Mouse (Mus musculus): ENCODE measurements around the gene Pars2. TPM values are rescaled to one million over a fixed set of nuclear protein-coding genes. Genes with fewer than 3 reads are reported as not detected.

Pars2 gene
- polyA plus RNA-seq, 1 experiment, result 4.0 TPM

GRCm38 (mm10) chr4:106703956-106704355 lies 53.1 kb downstream of the Pars2 start:
- no peak overlapping the region for H3K4me3 ChIP-seq (replicated peaks; ENCODE audit: control insufficient read depth, low read depth, low read length)
- TF ChIP-seq CTCF (IDR thresholded peaks at IDR 0.05; ENCODE audit: control insufficient read depth, insufficient read depth, low read length) (no peak), POLR2A (IDR thresholded peaks at IDR 0.05; ENCODE audit: borderline replicate concordance, control insufficient read depth, low read depth, low read length) (no peak)
- H3K4me1 ChIP-seq (ENCODE audit: control insufficient read depth, insufficient read depth, low read length), result no peaks in the 10 kb centered on the region
- H3K27ac ChIP-seq (ENCODE audit: control insufficient read depth, insufficient read depth, low read depth, low read length, poor library complexity), result no peak overlapping the region
- WGBS, result 68% methylated on average over 10 of the region's 10 CpGs

- 84% methylated on average over 11 of the region's 11 CpGs for WGBS
Observed at GRCm38 (mm10) chr4:106704416-106704815, 53.5 kb downstream of the Pars2 start.

More at GRCm38 (mm10) chr4:106704416-106704815, 53.5 kb downstream of the Pars2 start:
- H3K4me3 ChIP-seq (replicated peaks; ENCODE audit: control insufficient read depth, low read depth, low read length), result no peak overlapping the region
- no peak for TF ChIP-seq CTCF (IDR thresholded peaks at IDR 0.05; ENCODE audit: control insufficient read depth, insufficient read depth, low read length)
- TF ChIP-seq POLR2A (IDR thresholded peaks at IDR 0.05; ENCODE audit: borderline replicate concordance, control insufficient read depth, low read depth, low read length), result no peak
- H3K27ac ChIP-seq (ENCODE audit: control insufficient read depth, insufficient read depth, low read depth, low read length, poor library complexity), result no peak overlapping the region
- H3K4me1 ChIP-seq (ENCODE audit: control insufficient read depth, insufficient read depth, low read length), result no peaks in the 10 kb centered on the region

Other genes starting within 250 kb of the Pars2 start
- gene Pcsk9, start 186.7 kb upstream of the Pars2 start, polyA plus RNA-seq (2011; ENCODE audit: insufficient read depth, insufficient read length, low replicate concordance, missing spikeins), result not detected in 2 replicates
- not detected in 2 replicates for gene Bsnd, start 158.8 kb upstream of the Pars2 start, polyA plus RNA-seq (2011; ENCODE audit: insufficient read depth, insufficient read length, low replicate concordance, missing spikeins)
- 11.9 and 23.8 TPM in 2 replicates for gene Dhcr24, start 90.0 kb upstream of the Pars2 start, polyA plus RNA-seq (2011; ENCODE audit: insufficient read depth, insufficient read length, low replicate concordance, missing spikeins)
- gene Lexm, start 33.8 kb upstream of the Pars2 start, polyA plus RNA-seq (2011; ENCODE audit: insufficient read depth, insufficient read length, low replicate concordance, missing spikeins), result not detected in 2 replicates
- gene Ttc22, start 28.6 kb upstream of the Pars2 start, polyA plus RNA-seq (2011; ENCODE audit: insufficient read depth, insufficient read length, low replicate concordance, missing spikeins), result not detected in 2 replicates
- gene Ttc4, start 27.9 kb downstream of the Pars2 start, polyA plus RNA-seq (2011; ENCODE audit: insufficient read depth, insufficient read length, low replicate concordance, missing spikeins), result 19.7 and 38.1 TPM in 2 replicates
- gene Mroh7, start 79.9 kb downstream of the Pars2 start, polyA plus RNA-seq (2011; ENCODE audit: insufficient read depth, insufficient read length, low replicate concordance, missing spikeins), result 1.1 and 4.6 TPM in 2 replicates
- not detected in 2 replicates for gene Fam151a, start 82.8 kb downstream of the Pars2 start, polyA plus RNA-seq (2011; ENCODE audit: insufficient read depth, insufficient read length, low replicate concordance, missing spikeins)
- 1.7 and 4.4 TPM in 2 replicates for gene Acot11, start 153.9 kb downstream of the Pars2 start, polyA plus RNA-seq (2011; ENCODE audit: insufficient read depth, insufficient read length, low replicate concordance, missing spikeins)

All from bone marrow, adult 2 months (tissue).